26 mouse cellular contexts compared by ENCODE assay signal in genomic region chr4:109417998-109418397, GRCm38 (mm10).
"Had no signal": no experiment of that assay in that cellular context is flagged by ENCODE, and none has a peak within 500 bp of the region (broad histone marks: within the 10 kb centered on the region; RNA-seq: fewer than 3 reads in every experiment).

No protein-coding gene starts in this region.

- ATAC-seq: hindbrain, postnatal 0 days; intestine, embryonic 16.5 days had no signal

- H3K27ac ChIP-seq: gastrocnemius, adult 2 months; heart, adult 2 months; heart, embryonic 13.5 days; heart, embryonic 15.5 days; hindbrain, embryonic 13.5 days; hindbrain, embryonic 15.5 days; hindbrain, postnatal 0 days; kidney, embryonic 15.5 days; kidney, postnatal 0 days; limb, embryonic 13.5 days; limb, embryonic 15.5 days had no signal

- H3K4me3 ChIP-seq: gastrocnemius, adult 2 months; heart, adult 2 months; heart, embryonic 13.5 days; heart, embryonic 15.5 days; hindbrain, embryonic 13.5 days; hindbrain, embryonic 15.5 days; kidney, embryonic 15.5 days; limb, embryonic 13.5 days; limb, embryonic 15.5 days had no signal

- H3K9ac ChIP-seq: heart, embryonic 13.5 days; heart, embryonic 15.5 days; hindbrain, embryonic 13.5 days; hindbrain, embryonic 15.5 days; kidney, embryonic 15.5 days; limb, embryonic 13.5 days; limb, embryonic 15.5 days had no signal

- DNase-seq: gastrocnemius, adult 2 months; gastrocnemius, postnatal 10 days; gastrocnemius, postnatal 25 days; heart, adult 11 months; heart, adult 2 months; heart, postnatal 14 days; heart, postnatal 36 days; kidney, adult 11 months; kidney, adult 2 months; kidney, adult 9 months; kidney, postnatal 14 days; kidney, postnatal 36 days; layer of hippocampus, adult 9-11 months; layer of hippocampus, postnatal 36 days; left cerebral cortex, postnatal 4 days had no signal

- H3K4me1 ChIP-seq: hindbrain, embryonic 13.5 days; hindbrain, embryonic 15.5 days; limb, embryonic 15.5 days had no signal

- H3K4me2 ChIP-seq: heart, embryonic 11.5 days; heart, embryonic 13.5 days; heart, embryonic 15.5 days; hindbrain, embryonic 13.5 days; hindbrain, embryonic 15.5 days; kidney, embryonic 15.5 days; limb, embryonic 13.5 days; limb, embryonic 15.5 days had no signal

- H3K27me3 ChIP-seq: heart, embryonic 13.5 days; heart, embryonic 15.5 days; hindbrain, embryonic 13.5 days; hindbrain, embryonic 15.5 days; kidney, embryonic 15.5 days; limb, embryonic 13.5 days; limb, embryonic 15.5 days had no signal

- H3K9me3 ChIP-seq: heart, embryonic 13.5 days; heart, embryonic 15.5 days; hindbrain, embryonic 13.5 days; hindbrain, embryonic 15.5 days; kidney, embryonic 15.5 days; limb, embryonic 13.5 days; limb, embryonic 15.5 days had no signal

- H3K36me3 ChIP-seq: heart, embryonic 13.5 days; heart, embryonic 15.5 days; hindbrain, embryonic 13.5 days; hindbrain, embryonic 15.5 days; kidney, embryonic 15.5 days; limb, embryonic 13.5 days; limb, embryonic 15.5 days had no signal
